Mouse (Mus musculus): ENCODE results near the gene Prr5l. TPM values are rescaled to one million over a fixed set of nuclear protein-coding genes. Genes with fewer than 3 reads are reported as not detected.

Prr5l gene
- 1 to 10 TPM; 1.3 to 1.7 TPM for total RNA-seq (2021)

DNA sequence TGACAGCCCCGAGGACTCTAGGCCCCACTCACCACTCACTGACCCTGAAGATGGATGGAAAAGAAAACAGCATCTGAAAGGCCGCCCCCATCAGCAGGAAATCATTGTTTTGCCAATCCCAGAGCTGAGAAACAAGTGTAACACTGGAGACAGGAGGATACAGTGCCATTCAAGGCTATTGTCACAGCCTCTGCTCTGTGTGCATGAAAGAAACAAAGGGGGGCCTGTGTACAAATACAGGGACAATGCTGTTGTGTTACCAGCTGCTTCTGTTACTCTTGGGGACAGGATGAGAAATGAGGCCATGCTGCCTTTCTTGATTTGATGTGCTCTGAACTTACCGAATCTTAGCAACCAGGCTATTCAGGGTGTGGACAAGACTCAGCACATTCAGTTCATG, at the start of gene Prr5l:
TSS of gene Prr5l (minus strand) at position 30 of the 400 bp plus-strand sequence.
- intact Hi-C loops (cut with DNase I): no loop called here

DNA sequence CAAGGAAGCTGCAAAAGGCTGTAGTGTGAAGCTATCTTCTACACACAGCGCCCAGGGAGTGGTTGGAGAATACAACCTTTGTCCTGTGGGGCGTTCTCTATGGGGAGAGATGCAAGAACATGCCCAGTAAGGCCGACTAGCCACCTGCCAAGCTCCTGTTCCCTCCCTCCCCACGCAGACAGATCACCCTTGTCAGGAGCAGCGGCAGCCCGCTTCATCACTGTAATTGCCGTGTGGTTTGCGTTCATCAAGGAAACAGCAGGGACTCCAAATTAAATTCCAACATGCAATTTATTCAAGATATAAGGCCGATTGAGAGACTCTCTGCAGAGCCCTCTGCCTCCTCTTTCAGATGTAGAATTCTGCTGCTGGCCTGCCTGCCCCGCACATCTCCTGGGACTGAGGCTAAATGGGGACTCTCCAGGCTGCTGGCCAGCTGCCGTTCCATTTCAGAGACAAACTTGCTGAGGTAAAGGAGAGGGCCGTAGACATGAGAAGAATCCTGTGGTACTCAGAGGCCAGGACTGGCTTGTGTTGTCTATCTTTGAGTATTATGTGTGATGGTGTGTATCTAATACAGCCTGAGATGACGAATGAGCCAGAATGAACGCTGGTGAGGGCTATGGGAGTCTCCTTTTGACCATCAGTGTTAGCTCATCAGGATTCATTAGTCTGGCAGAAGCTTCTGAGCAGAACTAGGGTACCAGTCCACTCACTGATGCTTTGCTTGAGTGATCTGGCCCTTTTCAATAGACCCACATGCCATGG, 49.5 kb upstream of the Prr5l start:
- peak in 1 of 2 experiments; percentile 9 for DNase-seq
- intact Hi-C loops (cut with DNase I): no loop called here

More for the DNA sequence above, at the start of gene Prr5l:
- no peak for DNase-seq

DNA sequence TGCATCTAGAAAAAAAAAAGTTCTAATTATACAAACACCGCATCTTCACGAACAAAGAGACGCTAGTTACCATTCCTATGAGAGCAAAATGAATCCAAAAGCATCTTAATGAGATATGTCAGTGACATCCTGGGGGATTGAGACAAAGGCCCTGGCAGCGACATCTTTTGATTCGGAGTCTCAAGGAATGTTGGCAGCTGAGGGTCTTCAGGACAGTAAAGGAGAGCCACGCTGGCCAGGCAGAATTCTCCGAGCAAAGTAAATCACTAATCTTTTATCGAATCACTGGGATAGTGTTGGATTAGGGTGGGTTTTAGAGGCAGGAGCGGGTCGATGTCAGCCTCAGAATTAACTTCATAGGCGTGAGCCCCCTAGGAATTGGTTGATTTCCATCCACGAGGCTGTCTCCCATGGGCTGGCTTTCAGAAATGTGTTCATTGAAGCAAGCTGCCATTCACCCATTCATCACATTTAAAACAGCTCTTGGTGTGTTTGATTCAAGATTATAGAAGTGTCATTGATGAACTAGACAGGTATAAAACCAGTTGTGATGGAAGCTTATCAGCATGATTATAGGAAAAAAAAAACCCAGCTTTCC, 42.9 kb upstream of the Prr5l start:
- intact Hi-C loops (cut with DNase I): no loop called here
- no peak for DNase-seq

DNA sequence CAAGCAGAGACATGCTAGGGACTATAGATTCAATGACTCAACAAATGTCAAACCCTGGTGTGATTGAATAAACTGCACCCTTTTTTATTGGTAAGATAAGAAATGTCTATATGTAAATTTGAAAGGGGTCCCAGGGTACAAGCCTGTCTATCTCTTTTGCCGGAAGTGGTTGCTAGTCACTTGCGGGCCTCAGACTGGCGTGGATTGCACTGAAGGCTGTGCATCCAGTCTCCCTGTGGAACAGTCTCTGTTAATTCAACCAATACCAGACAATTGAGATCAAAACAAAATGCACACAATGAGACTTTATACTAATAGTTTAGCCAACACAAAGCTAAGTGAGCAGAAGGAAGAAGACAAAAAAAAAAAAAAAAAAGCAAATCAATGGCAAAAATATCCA, 42.4 kb upstream of the Prr5l start:
- no peak for DNase-seq
- intact Hi-C loops (cut with DNase I): no loop called here

DNA sequence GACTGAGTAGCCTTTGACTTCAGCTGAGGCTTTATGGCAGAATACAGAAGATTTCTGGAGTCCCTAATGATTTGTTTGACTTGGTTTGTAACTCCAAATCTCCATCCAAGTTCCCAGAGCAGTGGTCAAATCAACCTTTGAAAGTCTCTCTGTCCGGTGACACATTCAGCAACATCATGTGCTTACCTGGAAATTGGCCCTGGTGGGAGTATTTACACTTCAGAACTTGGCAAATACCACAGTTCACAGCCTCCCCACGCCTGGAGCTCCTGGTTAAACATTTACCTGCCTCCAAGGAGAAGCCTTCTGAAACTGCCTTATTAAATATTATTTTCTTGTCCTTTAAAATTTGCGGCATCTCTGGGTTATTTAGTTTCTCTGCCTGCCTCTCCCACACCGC, 40.4 kb upstream of the Prr5l start:
- intact Hi-C loops (cut with DNase I): no loop called here
- DNase-seq: no peak

DNA sequence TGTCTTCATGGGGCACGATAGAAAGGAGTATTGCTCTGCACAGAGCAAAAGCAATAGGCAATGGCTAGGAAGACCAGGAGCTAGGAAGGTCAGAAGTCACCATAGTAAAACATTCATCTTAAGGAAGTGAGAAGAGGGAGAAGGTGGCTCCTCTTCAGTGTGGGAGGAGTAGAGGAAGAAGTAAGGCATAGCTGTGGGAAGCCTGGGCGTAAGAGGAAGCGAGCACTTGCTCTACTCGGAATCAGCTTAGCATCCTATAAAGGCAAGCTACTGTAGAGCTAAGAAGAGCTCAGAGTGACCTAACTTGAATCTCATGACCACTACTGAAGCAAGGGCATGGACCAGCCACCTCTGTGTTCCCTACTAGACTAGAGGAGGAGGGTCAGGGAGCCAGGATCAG, 39.5 kb upstream of the Prr5l start:
- intact Hi-C loops (cut with DNase I): no loop called here
- no peak for DNase-seq

DNA sequence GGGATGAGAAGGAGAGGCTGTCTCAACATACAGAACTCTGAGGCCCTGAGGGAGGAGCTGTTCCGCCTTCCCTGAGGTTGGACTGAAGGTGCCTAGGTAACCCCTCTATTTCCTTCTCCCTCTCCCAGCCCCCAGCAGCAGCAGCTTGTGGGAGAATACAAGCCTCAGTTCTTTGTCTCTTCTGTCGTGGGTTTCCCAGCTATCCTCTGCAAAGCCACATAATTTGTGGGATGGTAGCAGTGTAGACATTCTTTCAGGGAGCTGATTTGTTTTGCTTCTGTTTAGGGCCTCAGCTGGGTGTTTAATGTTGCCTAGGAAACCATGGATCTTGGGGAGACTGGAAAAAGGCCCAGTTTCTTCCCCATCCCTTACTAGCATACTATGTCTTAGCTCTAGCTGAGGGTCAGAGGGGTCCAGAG, 37.3 kb upstream of the Prr5l start:
- intact Hi-C loops (cut with DNase I): no loop called here
- no peak for DNase-seq

DNA sequence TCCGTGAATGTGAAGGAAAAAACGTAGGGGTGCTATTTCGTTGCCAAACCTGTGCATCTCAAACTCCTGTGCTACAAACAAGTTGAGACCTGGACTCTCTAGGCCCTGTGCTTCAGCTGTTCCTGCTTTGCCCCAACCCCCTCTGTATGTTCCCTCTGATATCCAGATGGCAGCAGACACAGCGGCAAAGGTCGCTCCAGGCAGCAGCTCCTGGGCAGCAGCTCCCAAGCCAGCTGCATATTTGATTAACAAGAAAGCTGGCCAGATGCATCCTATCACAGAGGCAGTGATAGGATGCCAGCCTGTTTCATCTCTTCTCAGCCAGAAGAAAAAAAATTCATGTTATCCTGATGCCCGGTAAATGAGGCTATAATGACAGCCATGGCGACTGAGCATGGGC, 35.7 kb upstream of the Prr5l start:
- intact Hi-C loops (cut with DNase I): no loop called here
- DNase-seq: no peak

DNA sequence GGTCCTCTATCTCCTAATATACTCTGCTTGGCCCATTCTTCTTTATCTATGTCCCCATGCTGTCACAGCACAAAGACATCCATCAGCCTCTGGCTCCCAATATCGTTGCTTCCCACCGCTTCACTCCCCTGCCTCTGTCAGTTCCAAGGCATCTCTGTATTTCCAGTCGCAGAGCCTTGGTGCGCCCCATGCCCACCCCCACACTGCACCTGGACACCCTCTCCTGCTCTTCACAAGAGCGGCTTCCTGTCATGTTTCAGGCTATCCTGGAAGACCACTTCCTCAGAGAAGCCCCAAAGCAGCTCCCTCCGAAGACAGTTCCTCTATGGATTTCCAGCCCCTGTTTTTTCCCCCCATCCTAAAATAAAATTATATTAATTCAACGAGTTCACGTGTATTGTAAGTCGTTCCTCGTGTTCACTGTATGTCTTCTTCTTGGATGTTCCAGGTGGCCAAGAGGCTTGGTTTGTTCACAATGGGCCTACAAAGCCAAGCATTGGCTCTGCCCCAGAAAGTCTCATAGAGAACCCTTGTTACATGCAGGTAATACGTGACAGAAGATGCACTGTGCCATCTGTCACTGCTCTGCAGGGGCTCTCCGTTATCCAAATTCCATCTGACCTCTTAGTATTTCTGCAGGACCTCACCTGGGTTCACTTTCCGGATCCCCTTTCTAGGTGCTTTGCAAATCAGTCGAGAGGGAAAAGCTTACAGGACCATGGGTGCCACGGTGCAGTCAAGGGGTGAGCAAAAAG, 26.7 kb upstream of the Prr5l start:
- intact Hi-C loops (cut with DNase I): loop anchor here (5.0 to 10.0 kb wide), 4 partner anchors 285 to 1165 kb away; partner anchors contain the start of genes Apip and Pdhx
- no peak for DNase-seq

DNA sequence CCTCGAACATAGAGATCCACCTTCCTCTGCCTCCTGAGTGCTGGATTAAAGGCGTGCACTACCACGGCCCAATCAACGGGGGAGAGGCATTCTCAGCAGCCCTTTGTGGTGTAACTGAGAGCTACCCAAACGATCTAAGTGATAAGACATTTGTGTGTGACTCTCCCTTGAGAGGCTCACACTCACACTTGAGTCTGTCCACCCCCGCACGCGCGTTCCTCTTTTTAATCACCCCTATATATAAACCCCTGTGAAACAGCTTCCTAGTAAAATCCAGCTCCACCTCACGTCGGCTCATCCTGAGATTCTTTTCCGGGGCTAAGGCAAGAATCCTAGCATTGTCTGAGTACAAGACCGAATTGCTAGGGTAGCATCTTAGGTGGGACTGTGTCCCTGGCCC, 25.9 kb upstream of the Prr5l start:
- intact Hi-C loops (cut with DNase I): loop anchor here (5.0 to 10.0 kb wide), 4 partner anchors 286 to 1166 kb away; partner anchors contain the start of genes Apip and Pdhx
- no peak for DNase-seq

DNA sequence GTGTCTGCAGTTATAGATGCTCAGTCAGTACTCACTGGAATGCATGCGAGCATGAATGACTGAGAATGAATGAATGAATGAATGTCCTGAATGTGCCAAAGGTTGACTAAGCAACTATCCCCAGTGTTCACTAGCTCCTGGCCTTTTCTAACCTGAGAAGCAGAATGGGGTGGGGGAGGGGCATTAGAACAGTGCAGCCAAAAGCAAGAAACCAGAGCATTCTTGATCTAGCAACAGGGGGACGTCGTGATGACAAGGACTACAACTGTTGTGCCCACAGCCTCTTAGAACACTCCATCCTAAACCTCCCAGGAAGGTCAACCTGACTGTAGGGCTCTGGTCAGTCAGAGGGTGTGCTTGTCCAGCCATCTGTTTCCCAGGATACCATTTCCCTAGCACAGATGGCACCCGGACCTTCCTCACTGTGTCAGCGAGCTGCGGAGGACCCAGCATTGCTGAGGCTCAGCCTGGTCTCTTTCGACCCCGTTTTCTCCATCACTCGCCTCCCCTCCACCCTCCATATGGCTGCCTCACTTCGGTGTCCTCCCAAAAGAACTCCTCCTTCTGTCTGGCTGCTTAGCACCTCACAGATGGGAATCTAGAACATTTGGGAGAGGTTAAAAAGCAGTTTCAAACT, 24.7 kb upstream of the Prr5l start:
- no peak for DNase-seq
- intact Hi-C loops (cut with DNase I): loop anchor here (2.0 to 10.0 kb wide), 5 partner anchors 123 to 1167 kb away; partner anchors contain the start of genes Apip and Pdhx

DNA sequence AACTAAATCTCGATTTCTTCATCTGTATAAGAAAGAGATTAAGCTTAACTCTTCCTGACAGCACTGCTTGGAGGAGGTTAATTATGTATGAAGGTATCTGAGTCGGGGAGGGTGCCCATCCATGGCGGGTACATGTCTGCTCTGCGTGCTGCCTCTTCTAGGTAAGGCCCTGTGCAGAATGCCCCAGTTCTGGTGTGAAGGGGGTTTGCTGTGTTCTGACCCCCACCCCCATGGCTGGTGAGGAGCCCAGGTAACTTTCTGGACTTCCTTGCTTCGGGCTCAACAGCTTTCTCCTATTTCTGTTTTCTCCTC, 23.5 kb upstream of the Prr5l start:
- no peak for DNase-seq
- intact Hi-C loops (cut with DNase I): loop anchor here (2.0 to 10.0 kb wide), 5 partner anchors 124 to 1168 kb away; partner anchors contain the start of genes Apip and Pdhx

DNA sequence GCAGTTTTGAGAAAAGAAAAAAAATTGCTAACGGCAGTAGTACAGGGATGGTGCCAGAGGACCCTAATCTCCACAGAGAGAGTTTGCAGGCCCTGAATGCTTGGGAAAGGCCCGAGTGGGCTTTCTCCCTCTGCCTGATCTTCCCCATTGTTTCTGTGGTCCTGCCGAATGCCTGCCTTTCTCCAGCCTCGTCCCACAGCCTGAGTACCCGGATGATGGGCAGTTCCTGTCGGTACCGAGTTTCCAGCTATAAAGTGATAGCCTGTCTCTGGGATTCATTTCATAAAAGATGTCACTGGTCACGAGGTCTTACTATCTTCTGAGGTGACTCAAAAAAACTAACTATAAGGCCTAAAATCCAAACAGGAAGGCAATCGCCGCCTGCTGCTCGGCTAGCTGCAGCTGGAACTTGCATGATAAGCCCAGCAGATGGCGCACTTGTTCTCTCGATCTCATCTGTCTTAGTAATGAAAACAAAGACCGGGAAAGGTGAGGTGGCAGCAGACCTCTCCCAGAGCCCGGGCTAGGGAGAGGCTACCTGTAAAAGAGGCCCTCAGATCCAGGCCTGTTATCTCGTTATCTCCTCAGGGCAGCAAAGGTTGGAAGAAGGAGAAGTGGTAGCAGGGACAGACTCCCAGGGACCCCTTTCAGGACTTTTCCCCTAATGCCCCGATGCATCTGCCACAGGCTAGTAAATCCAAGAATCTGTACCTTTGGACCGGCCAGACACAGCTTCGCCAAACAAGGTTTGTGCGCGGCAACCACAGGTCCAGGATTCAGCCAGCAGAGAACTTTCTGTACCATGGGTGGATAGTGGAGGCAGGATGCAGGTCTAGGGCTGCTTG, 22.9 kb upstream of the Prr5l start:
- intact Hi-C loops (cut with DNase I): loop anchor here (1.0 to 10.0 kb wide), 7 partner anchors 125 to 1169 kb away; partner anchors contain the start of genes Apip and Pdhx
- peak; percentile 76 to 81 for DNase-seq

DNA sequence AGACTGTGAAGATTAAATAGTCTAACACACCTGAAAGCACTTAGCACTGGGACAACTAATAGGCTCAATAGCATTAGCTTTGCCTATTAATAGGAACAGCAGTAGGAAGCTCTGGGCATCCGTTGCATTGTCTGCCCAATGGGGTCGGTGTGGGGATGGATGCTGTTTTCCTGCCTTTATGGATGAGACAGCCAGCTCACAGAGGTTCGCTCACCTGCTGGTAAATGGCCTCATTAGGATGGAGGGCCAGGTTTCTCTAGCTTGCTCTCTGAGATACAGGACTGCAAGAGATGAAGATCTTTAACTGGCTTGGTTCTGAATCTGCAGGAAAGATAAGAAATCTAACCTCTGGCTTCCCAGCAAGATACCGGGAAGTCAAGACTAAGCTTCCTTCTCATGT, 19.4 kb upstream of the Prr5l start:
- intact Hi-C loops (cut with DNase I): loop anchor here (10.0 kb wide), 2 partner anchors 293 to 1173 kb away; partner anchors contain the start of genes Apip and Pdhx
- DNase-seq: no peak

DNA sequence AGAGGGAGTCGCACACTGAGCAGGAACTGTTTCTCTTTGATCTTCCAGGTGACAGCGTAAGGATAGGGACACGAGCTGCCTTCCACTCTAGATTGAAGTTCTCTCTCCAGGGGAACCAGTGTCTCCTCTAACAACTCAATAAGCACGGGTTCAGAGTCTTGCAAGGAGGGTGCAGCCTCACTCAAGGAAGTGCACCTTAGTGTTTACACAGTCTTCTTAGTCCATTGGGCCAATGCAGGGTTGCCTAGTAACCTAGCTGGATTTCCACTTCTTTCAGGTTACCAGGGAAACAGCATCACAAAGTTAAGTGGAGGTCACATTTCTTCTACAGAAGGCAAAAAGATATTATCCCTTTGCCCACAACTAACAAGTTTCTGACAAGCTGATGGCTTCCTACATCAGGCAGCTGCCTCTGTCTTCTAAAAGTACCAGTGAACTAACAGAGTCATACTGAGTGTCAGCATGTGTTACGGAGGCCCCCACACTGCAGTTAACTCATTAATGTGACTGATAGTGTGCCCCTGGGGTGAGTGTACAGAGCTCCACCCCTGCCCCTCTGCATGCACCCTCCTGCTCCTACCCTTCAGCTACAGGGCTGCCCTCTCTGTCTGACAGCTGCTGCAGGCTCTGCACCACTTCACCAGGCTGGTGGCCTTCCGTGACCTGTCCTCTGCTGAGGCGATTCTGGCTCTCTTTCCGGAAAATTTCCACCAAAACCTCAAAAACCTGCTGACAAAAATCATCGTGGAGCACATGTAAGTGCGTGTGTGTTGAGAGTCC, 13.8 kb upstream of the Prr5l start:
- intact Hi-C loops (cut with DNase I): no loop called here
- no peak for DNase-seq

DNA sequence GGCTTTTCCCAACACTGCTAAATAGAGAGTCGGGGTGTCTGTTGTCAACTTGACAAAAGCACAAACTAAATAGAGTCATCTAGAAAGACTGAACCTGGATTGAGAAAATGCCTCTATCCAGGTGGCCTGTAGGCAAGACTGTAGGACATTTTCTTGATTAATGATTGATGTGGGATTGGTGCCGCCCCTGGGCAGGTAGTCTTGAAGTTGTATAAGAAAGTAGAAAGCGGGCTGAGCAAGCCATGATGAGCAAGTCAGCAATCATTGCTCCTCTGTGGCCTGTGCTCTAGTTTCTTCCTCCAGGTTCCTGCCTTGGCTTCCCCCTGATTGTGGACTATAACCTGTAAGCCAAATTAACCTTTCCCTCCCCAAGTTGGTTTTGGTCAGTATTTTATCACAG, 11.3 kb upstream of the Prr5l start:
- no peak for DNase-seq
- intact Hi-C loops (cut with DNase I): no loop called here

DNA sequence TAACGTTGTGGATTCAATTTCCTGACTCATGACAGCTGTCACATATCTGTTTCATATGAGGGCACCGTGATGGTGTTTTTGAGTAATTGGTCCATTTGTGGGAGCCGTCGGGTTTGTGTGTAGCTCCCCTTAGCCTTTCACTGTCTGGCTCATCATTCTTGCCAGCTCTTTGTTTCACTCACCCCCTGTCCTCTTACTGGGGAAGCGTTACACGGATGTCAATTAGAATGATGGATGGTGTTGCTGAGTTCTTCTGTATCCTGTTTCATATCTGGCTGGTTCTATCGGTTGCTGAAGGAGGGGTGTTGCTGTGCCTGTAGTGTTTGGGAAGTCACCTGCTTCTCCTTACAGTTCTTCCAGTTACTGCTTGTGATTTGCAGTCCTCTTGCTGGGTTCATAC, 8.3 kb upstream of the Prr5l start:
- intact Hi-C loops (cut with DNase I): no loop called here
- DNase-seq: no peak

DNA sequence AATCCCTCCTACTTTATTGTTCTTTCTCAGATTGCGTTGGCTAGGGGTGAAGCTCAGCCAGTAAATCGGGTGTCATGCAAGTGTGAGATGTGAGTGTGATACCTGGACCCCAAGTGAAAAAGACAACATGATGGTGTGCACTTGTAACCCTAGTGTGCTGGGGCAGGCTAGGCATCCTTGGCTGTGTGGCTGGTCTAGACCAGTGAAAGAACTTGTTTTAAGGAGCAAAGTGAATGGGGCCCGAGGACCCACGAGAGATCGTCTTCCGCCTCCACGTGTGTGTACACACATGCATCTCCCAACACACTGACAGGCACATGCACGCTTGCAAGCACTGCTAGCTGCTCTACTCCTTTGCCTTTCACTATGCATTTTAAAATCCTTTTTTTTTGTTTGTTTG, 6.1 kb upstream of the Prr5l start:
- intact Hi-C loops (cut with DNase I): no loop called here
- DNase-seq: no peak

DNA sequence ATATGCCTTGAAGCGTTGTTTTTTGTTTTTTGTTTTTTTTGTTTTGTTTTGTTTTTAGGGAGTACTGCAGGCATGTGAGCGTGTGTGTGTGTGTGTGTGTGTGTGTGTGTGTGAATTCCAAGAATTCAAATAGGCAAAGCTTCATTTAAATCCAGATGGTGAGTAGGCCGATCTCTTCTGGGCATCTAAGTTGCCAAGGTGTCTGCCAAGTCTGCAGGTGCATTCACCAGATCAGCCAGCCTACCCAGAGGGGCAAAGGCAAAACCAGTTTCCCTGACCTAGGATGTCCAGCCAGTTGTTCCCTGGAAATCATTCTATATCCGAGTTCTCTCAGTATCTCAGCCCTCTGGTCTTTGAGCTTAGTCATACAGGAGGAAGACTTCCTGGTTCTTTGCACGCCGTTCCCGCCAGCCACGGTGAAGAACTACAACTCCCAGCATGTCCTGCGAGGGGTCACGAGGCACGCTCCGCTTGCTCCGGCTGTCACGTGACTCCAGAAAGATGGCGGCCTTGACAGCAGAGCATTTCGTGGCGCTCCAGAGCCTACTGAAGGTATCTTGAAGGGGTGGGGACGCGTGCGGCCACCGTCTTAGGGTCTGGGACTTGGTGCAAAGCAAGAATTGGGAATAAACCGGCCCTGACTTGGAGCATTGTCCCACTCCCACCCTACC, 3.1 kb upstream of the Prr5l start, which contains the start of gene Commd9:
TSS of gene Commd9 (plus strand) at position 480 of the 671 bp plus-strand sequence.
- intact Hi-C loops (cut with DNase I): no loop called here
- peak; percentile 91 to 93 for DNase-seq
